Mouse (Mus musculus) limb, embryonic 14.5 days (tissue): Measurements from ENCODE around the gene Fam240b. TPM values are rescaled to one million over a fixed set of nuclear protein-coding genes. Genes with fewer than 3 reads are reported as not detected.

ENCODE experiments used
- ATAC-seq: fragments of 200-750 bp; cut with Nextera tagmentation; 2 replicates; pipeline ENCODE4 v1.8.0; 2017; ENCODE audit warnings: low read depth, moderate number of reproducible peaks, moderate TSS enrichment; ENCODE audit not compliant: low FRiP score
- DNase-seq: peaks from one replicate; pipeline ENCODE4 v3.0.0-alpha.2; 2015; ENCODE audit warnings: low spot score
- H3K27ac ChIP-seq: fragments of 300-500 bp; sonication (generic); replicated peaks from 2 replicates; pipeline ENCODE4 v1.5.1; 2014; ENCODE audit warnings: low read depth, mild to moderate bottlenecking, low read length, moderate library complexity, mixed read lengths
- H3K27me3 ChIP-seq: fragments of 300-500 bp; sonication (generic); 2 replicates; pipeline ENCODE4 v1.6.1; 2014; ENCODE audit warnings: low read length, mixed read lengths; ENCODE audit not compliant: control insufficient read depth, insufficient read depth
- H3K36me3 ChIP-seq: fragments of 300-500 bp; sonication (generic); 2 replicates; pipeline ENCODE4 v1.6.1; 2014; ENCODE audit warnings: mild to moderate bottlenecking, low read length, moderate library complexity, mixed read lengths; ENCODE audit not compliant: control insufficient read depth, insufficient read depth
- H3K4me1 ChIP-seq: fragments of 300-500 bp; sonication (generic); 2 replicates; pipeline ENCODE4 v1.6.1; 2014; ENCODE audit warnings: antibody characterized with exemption, low read length, mixed read lengths; ENCODE audit not compliant: control insufficient read depth, insufficient read depth
- H3K4me2 ChIP-seq: fragments of 300-500 bp; sonication (generic); replicated peaks from 2 replicates; pipeline ENCODE4 v1.6.1; 2014; ENCODE audit warnings: low read depth, mild to moderate bottlenecking, low read length, moderate library complexity; ENCODE audit not compliant: severe bottlenecking
- H3K4me3 ChIP-seq: fragments of 300-500 bp; sonication (generic); replicated peaks from 2 replicates; pipeline ENCODE4 v1.5.1; 2014; ENCODE audit warnings: low read length
- H3K9ac ChIP-seq: fragments of 300-500 bp; sonication (generic); 2 replicates; pipeline ENCODE4 v1.6.1; 2014; ENCODE audit warnings: mild to moderate bottlenecking, low read depth, low read length, moderate library complexity; ENCODE audit not compliant: severe bottlenecking
- H3K9me3 ChIP-seq: fragments of 300-500 bp; sonication (generic); 2 replicates; pipeline ENCODE4 v1.6.1; 2016; ENCODE audit warnings: low read length; ENCODE audit not compliant: control insufficient read depth
- POLR2A ChIP-seq: fragments of 200-500 bp; IDR thresholded peaks from 2 replicates; pipeline ENCODE4 v1.8.0; 2012; ENCODE audit warnings: inconsistent platforms, mild to moderate bottlenecking, moderate library complexity, borderline replicate concordance; ENCODE audit not compliant: insufficient read depth, insufficient read length; ENCODE audit errors: extremely low read depth
- WGBS: fragments of 180-500 bp; shearing (Covaris S2); extraction: QIAGEN DNeasy Blood & Tissue Kit; methylation state at CpG from one replicate; pipeline ENCODE4 v1.1.7; 2014; 5-methylcytosine and 5-hydroxymethylcytosine counted together
- polyA plus RNA-seq, 2 experiments: library from polyadenylated mRNA; depleted of rRNA in 1 of 2; stranded (reverse) in 1 of 2; unstranded in 1 of 2; fragments of >200 nt; fragmentation: Nextera tagmentation in 1 of 2; extraction: Ambion mirVana in 1 of 2; gene quantifications; 2 replicates each; pipeline versions ENCODE4 v1.2.1 to v1.2.3; 2012 to 2014

Fam240b gene
- not detected in 2 replicates for polyA plus RNA-seq (2012; rRNA removed)
- not detected in 2 replicates for polyA plus RNA-seq (2014; fragmentation: Nextera tagmentation; extraction: Ambion mirVana)

DNA sequence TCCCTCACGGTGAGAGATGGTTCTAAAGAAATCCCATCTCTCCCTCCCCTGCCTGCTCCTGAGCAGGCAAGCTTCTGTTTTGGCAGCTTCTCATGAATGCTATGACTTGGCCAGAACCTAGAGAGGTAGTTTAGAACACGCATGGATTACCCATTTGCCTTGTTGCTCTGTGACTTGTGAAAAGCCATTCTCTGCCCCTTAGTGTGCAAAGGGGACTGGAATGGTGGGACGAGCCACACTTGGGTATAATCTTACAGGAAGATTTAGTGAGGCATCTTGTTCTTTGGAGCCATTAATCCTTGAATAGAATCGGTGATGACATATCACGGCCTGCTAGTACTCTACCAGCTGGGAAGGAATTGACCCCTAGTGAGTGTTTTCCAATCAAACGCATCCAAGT is at the start of gene Fam240b:
Fam240b (minus strand) TSS at position 101 of the 400 bp plus-strand sequence.
- no peak for DNase-seq
- no peak within 1 kb of the TSS for H3K27ac ChIP-seq
- H3K4me3 ChIP-seq, result no peak within 1 kb of the TSS
- no peak for ATAC-seq
- no peaks in the 10 kb centered on the region for H3K27me3 ChIP-seq
- TF ChIP-seq POLR2A, result no peak
- no peaks in the 10 kb centered on the region for H3K9me3 ChIP-seq
- H3K4me1 ChIP-seq, result no peaks in the 10 kb centered on the region
- H3K9ac ChIP-seq, result no peak within 1 kb of the TSS
- H3K4me2 ChIP-seq, result no peak within 1 kb of the TSS
- 75% methylated on average over 6 of the region's 6 CpGs for WGBS
- no peaks in the 10 kb centered on the region for H3K36me3 ChIP-seq

DNA sequence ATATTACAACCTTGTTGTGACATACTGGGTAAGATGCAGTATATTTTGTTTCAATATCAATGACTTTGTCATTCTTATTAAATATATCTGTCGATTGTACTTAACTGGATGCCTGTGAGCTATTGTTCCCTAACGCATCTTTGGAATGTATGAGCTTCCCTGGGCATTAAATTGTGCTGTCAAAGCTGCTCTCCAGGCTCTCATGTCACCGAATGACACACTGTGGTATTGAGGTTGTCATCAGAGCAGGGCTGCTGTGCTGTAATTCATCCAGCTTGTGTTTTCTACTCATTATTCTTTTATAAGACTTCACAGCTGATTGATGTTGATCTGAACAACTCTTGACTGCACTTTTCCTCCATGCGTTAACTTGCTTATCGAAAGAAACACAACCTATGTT is 32.5 kb upstream of the Fam240b start:
- Histone ChIP-seq H3K27me3 (no peaks in the 10 kb centered on the region), H3K27ac (no peak overlapping the region), H3K4me1 (0 out of 2 replicates have a peak, but pooled peaks cover 2% of the 10 kb centered on the region), H3K9ac (no peak overlapping the region), H3K4me2 (no peak overlapping the region), H3K36me3 (no peaks in the 10 kb centered on the region), H3K9me3 (no peaks in the 10 kb centered on the region), H3K4me3 (no peak overlapping the region)
- WGBS, result 69% methylated on average over 5 of the region's 5 CpGs
- TF ChIP-seq POLR2A, result no peak
- no peak for ATAC-seq
- DNase-seq, result no peak

DNA sequence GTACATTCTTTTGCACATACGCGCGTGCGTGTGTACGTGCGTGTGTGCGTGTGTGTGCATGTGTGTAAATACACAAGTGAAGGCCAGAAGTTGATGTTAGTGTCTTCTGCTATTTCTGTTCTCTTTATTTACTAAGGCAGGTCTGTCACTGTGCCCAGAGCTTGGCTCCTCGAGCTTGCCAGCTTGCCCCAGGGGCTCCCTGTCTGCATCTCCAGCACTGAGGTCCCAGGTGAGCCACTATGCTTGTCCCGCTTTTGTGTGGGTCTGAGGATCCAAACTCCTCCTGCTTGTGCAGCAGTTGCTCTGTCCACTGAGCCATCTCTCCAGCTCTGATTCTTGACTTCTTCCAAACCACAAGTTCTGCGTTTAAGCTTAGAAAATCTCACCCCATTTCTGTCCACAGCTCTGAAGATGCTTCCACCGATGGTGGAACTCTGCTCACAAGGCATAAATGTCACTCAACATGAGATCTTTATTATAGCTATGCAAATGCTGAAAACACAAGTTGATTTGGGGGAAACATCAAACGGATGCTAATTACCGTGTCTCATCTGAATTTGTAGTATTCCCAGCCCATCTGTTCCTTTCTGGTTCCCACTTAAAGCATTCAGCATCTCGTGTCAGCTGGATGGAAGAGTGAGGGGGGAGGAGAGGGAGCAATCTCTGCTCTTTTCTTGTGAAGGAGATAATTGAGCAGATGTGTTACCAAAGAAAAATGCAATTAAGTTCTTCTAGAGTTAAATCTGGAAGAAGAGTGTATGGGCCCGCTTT is 29.1 kb upstream of the Fam240b start:
- no peak overlapping the region for H3K4me3 ChIP-seq
- DNase-seq, result no peak
- no peak for ATAC-seq
- 80% methylated on average over 15 of the region's 15 CpGs for WGBS
- H3K9ac ChIP-seq, result no peak overlapping the region
- H3K36me3 ChIP-seq, result no peaks in the 10 kb centered on the region
- H3K9me3 ChIP-seq, result no peaks in the 10 kb centered on the region
- TF ChIP-seq POLR2A, result no peak
- no peak overlapping the region for H3K27ac ChIP-seq
- H3K27me3 ChIP-seq, result no peaks in the 10 kb centered on the region
- no peak overlapping the region for H3K4me2 ChIP-seq
- H3K4me1 ChIP-seq, result no peaks in the 10 kb centered on the region

DNA sequence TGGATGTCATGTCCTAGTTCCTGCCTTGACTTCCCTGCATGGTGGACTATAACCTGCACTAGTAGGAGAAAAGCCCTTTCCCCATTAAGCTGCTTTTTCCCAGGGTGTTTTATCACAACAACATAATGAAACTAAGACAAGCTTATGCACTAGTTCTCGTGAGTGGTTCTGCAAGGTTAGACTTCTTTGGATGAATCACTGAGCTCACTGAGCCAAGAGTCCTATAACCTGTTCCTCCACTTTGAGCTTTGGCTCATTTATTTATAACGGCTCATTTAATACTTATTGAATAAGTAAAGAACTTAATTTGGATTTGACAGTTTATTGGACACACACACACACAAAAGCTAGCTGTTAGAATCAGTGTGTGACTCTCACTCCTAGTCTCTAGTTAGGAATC is 16.7 kb upstream of the Fam240b start:
- DNase-seq, result no peak
- Histone ChIP-seq H3K4me3 (no peak overlapping the region), H3K4me2 (no peak overlapping the region), H3K27me3 (no peaks in the 10 kb centered on the region), H3K4me1 (no peaks in the 10 kb centered on the region), H3K9me3 (no peaks in the 10 kb centered on the region), H3K9ac (no peak overlapping the region), H3K36me3 (no peaks in the 10 kb centered on the region), H3K27ac (no peak overlapping the region)
- ATAC-seq, result no peak
- 68% methylated on average over 2 of the region's 2 CpGs for WGBS
- no peak for TF ChIP-seq POLR2A

DNA sequence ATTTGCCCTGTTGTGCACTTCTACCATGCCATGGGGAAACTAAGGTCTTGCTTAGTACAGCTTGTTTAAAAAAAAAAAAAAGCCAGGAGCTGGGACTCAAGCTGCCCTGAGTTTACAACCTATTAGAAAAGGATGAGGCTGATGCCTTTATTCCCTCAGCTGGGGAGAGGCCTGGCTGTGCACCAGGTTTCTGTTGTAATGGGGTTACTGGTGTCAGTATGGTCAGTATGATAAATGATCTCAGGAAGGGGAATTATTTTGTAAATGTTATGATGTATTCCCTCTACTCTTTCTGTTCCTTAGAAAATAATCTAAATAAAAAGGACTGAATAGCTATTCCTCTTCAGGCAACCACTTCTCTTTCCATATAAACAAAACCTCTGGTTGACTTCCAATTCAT is 14.0 kb upstream of the Fam240b start:
- no peak for TF ChIP-seq POLR2A
- Histone ChIP-seq H3K4me1 (no peaks in the 10 kb centered on the region), H3K27ac (no peak overlapping the region), H3K4me2 (no peak overlapping the region), H3K36me3 (no peaks in the 10 kb centered on the region), H3K4me3 (no peak overlapping the region), H3K27me3 (no peaks in the 10 kb centered on the region), H3K9ac (no peak overlapping the region), H3K9me3 (no peaks in the 10 kb centered on the region)
- DNase-seq (no peak), ATAC-seq (no peak)
